Mouse (Mus musculus): ENCODE data around the gene Fam25c.

DNA sequence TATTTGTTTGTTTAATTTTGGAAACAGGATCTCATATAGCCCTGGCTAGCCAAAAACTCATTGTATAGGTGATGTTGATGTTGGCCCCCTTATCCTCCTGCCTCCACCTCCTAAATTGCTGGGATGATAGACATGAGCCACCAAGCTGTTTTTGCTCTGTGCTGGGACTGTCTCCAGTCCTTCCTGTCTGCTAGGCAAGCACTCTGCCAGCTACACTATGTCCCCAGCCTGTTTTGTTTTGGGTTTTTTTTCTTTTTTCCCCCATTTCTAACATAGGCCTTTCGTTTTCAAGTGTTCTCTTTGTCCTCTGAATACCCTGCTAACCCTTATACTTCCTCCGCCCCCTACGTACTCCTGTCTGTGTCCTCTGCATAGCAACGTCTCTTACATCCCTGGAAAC, 38.1 kb upstream of the Fam25c start:
- no peak for TF ChIP-seq CTCF (IDR thresholded peaks at IDR 0.05; ENCODE audit: borderline replicate concordance, extremely low read depth, insufficient read depth, insufficient read length)
- no peak for TF ChIP-seq POLR2A (IDR thresholded peaks at IDR 0.05; ENCODE audit: borderline replicate concordance, extremely low read depth, insufficient read depth, insufficient read length, poor library complexity, severe bottlenecking)
